Mouse (Mus musculus): Measurements from ENCODE around the gene Gm5728. TPM values are rescaled to one million over a fixed set of nuclear protein-coding genes. Genes with fewer than 3 reads are reported as not detected.
"Not testable (repeated sequence)": the region's sequence is repeated elsewhere in the genome, so short reads cannot be mapped to it uniquely, and the experiment has no call there.

Gene Gm5728
- total RNA-seq (2021) = not detected

GRCm38 (mm10) chr7:20375310-20375709 is at the start of gene Gm5728:
Gm5728 (minus strand) TSS chr7:20375410.
- DNase-seq; intact Hi-C loops (cut with DNase I): not testable (repeated sequence)

GRCm38 (mm10) chr7:20417642-20418041 is 42.4 kb upstream of the Gm5728 start, which contains the start of gene Vmn1r100:
Vmn1r100 (plus strand) TSS chr7:20417942.
- DNase-seq; intact Hi-C loops (cut with DNase I): not testable (repeated sequence)

GRCm38 (mm10) chr7:20333965-20334364 is 41.2 kb downstream of the Gm5728 start, which contains the start of gene Gm4133:
Gm4133 (minus strand) TSS chr7:20334065.
- intact Hi-C loops (cut with DNase I); DNase-seq: not testable (repeated sequence)

Other genes with a start within 250 kb of the Gm5728 start
- not detected for gene Vmn1r93, start 236.3 kb downstream of the Gm5728 start, total RNA-seq (2021)
- not detected for gene Vmn1r94, start 207.0 kb downstream of the Gm5728 start, total RNA-seq (2021)
- not detected for gene Vmn1r95, start 181.7 kb downstream of the Gm5728 start, total RNA-seq (2021)
- gene Gm6164, start 169.8 kb downstream of the Gm5728 start, total RNA-seq (2021) = not detected
- not detected for gene Gm4498, start 141.6 kb downstream of the Gm5728 start, total RNA-seq (2021)
- not detected for gene Gm5890, start 112.6 kb downstream of the Gm5728 start, total RNA-seq (2021)
- not detected for gene Gm4133, start 41.3 kb downstream of the Gm5728 start, total RNA-seq (2021)
- gene Vmn1r100, start 42.5 kb upstream of the Gm5728 start, total RNA-seq (2021) = not detected
- gene Vmn1r101, start 67.2 kb upstream of the Gm5728 start, total RNA-seq (2021) = not detected
- gene Gm10670, start 99.5 kb upstream of the Gm5728 start, total RNA-seq (2021) = not detected
- not detected for gene Vmn1r103, start 135.1 kb upstream of the Gm5728 start, total RNA-seq (2021)
- gene Vmn1r104, start 158.4 kb upstream of the Gm5728 start, total RNA-seq (2021) = not detected
- gene Gm5726, start 170.3 kb upstream of the Gm5728 start, total RNA-seq (2021) = not detected
- not detected for gene Gm4141, start 200.8 kb upstream of the Gm5728 start, total RNA-seq (2021)
- not detected for gene Gm4513, start 223.6 kb upstream of the Gm5728 start, total RNA-seq (2021)